Comparison of ENCODE assay signal across 44 mouse cellular contexts in the genomic region with DNA sequence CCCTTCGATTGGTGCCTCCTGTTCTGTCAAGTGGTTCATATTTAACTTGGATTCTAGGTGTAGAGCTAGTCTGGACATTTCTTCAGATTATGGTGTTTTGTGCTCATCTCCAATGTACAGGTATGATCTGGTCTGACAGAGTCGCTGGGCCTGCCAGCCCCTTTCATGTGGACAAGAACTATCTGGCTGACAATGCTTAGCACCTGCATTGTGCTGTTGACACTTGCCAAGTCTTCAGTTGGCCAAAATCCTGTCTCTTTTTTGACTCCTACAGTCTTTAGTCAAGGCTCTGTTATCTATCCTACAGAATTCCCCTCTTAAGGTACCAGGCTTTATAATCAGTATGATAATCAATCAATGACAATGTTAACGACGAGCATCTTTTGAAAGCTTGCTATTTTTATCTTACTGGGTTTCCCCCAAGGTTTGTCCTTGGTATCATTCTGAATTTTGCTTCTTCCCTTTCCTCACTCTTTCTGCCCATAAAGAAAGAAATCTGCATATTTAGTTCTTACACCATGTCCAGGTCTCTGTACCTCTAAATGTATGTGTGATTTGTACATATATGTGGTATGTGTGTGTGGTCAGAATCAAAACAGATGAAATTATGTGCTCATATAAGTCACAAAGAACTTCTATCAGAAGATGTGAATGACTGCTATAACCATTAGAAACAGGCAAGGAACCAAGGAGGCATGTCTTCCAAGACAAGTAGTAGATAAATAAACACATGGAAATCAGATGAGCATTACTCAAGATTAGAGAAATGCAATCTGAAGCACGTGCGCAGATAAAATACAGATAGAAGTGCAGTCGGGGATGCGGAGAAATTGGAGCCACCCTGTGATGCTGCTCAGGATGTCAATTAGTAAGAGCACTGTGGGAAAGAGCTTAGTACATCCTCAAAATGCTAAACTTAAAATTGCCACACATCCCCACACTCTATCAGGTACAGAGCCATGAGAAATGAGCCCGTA. TPM values are rescaled to one million over a fixed set of nuclear protein-coding genes. Genes with fewer than 3 reads are reported as not detected.
"Had no signal": no experiment of that assay in that cellular context is flagged by ENCODE, and none has a peak within 500 bp of the region (broad histone marks: within the 10 kb centered on the region; RNA-seq: fewer than 3 reads in every experiment).

No protein-coding gene starts in this region.

- H3K4me2 ChIP-seq: limb, embryonic 12.5 days; limb, embryonic 13.5 days; limb, embryonic 15.5 days; liver, embryonic 11.5 days; liver, embryonic 12.5 days; liver, embryonic 13.5 days; liver, embryonic 15.5 days; lung, embryonic 14.5 days; lung, embryonic 15.5 days; midbrain, embryonic 11.5 days; midbrain, embryonic 12.5 days; midbrain, embryonic 13.5 days; midbrain, embryonic 15.5 days; neural tube, embryonic 12.5 days; neural tube, embryonic 13.5 days had no signal

- H3K27me3 ChIP-seq: limb, embryonic 12.5 days; limb, embryonic 13.5 days; limb, embryonic 15.5 days; liver, embryonic 12.5 days; liver, embryonic 13.5 days; liver, embryonic 15.5 days; lung, embryonic 15.5 days; midbrain, embryonic 12.5 days; midbrain, embryonic 13.5 days; midbrain, embryonic 15.5 days; neural tube, embryonic 12.5 days; neural tube, embryonic 13.5 days had no signal

- H3K36me3 ChIP-seq: limb, embryonic 10.5 days; limb, embryonic 12.5 days; limb, embryonic 13.5 days; limb, embryonic 15.5 days; liver, embryonic 12.5 days; liver, embryonic 13.5 days; liver, embryonic 15.5 days; lung, embryonic 15.5 days; midbrain, embryonic 10.5 days; midbrain, embryonic 12.5 days; midbrain, embryonic 13.5 days; midbrain, embryonic 15.5 days; neural tube, embryonic 12.5 days; neural tube, embryonic 13.5 days had no signal

- H3K9me3 ChIP-seq: limb, embryonic 10.5 days; limb, embryonic 12.5 days; limb, embryonic 13.5 days; limb, embryonic 15.5 days; liver, embryonic 12.5 days; liver, embryonic 13.5 days; liver, embryonic 15.5 days; lung, embryonic 15.5 days; megakaryocyte, embryonic 14.5 days; midbrain, embryonic 10.5 days; midbrain, embryonic 12.5 days; midbrain, embryonic 13.5 days; midbrain, embryonic 15.5 days; neural tube, embryonic 12.5 days; neural tube, embryonic 13.5 days had no signal

- H3K4me3 ChIP-seq: limb, embryonic 10.5 days; limb, embryonic 12.5 days; limb, embryonic 13.5 days; limb, embryonic 15.5 days; liver, embryonic 12.5 days; liver, embryonic 13.5 days; liver, embryonic 15.5 days; lung, embryonic 15.5 days; megakaryocyte, embryonic 14.5 days; midbrain, embryonic 10.5 days; midbrain, embryonic 12.5 days; midbrain, embryonic 13.5 days; midbrain, embryonic 15.5 days; myocyte; neural tube, embryonic 12.5 days; neural tube, embryonic 13.5 days had no signal

- ATAC-seq: liver, embryonic 12.5 days; liver, postnatal 0 days; lung, postnatal 0 days; midbrain, embryonic 13.5 days; midbrain, embryonic 15.5 days; midbrain, embryonic 16.5 days had no signal

- H3K27ac ChIP-seq: limb, embryonic 10.5 days; limb, embryonic 12.5 days; limb, embryonic 13.5 days; limb, embryonic 15.5 days; liver, embryonic 12.5 days; liver, embryonic 13.5 days; liver, embryonic 14.5 days; liver, embryonic 15.5 days; lung, embryonic 15.5 days; macrophage; midbrain, embryonic 10.5 days; midbrain, embryonic 12.5 days; midbrain, embryonic 13.5 days; midbrain, embryonic 15.5 days; neural tube, embryonic 12.5 days; neural tube, embryonic 13.5 days had no signal

- H3K4me1 ChIP-seq: limb, embryonic 15.5 days; liver, embryonic 13.5 days; megakaryocyte, embryonic 14.5 days; midbrain, embryonic 15.5 days had no signal

- H3K9ac ChIP-seq: limb, embryonic 12.5 days; limb, embryonic 13.5 days; limb, embryonic 15.5 days; liver, embryonic 12.5 days; liver, embryonic 13.5 days; liver, embryonic 14.5 days; liver, embryonic 15.5 days; liver, postnatal 0 days; lung, embryonic 14.5 days; lung, embryonic 15.5 days; midbrain, embryonic 12.5 days; midbrain, embryonic 13.5 days; midbrain, embryonic 15.5 days; neural tube, embryonic 12.5 days; neural tube, embryonic 13.5 days had no signal

- DNase-seq: left cerebral cortex, postnatal 4 days; liver; liver, embryonic 13.5 days; liver, postnatal 0 days; lung, adult 18-20 months; lung, adult 2 months; lung, embryonic 14.5 days; lung, postnatal 10 days; lung, postnatal 4 days; midbrain, embryonic 14.5 days had no signal

RNA-seq across cellular contexts. Expression of a gene that starts 54.7 kb away (rescaled TPM):
- total RNA-seq: left cerebral cortex, postnatal 14 days; left cerebral cortex, postnatal 25 days; left cerebral cortex, postnatal 36 days; left cerebral cortex, postnatal 4 days; liver, adult 2 months; megakaryocyte progenitor cell, adult 5-6 weeks; megakaryocyte, adult 5-6 weeks; megakaryocyte-erythroid progenitor cell, adult 5-6 weeks; midbrain, postnatal 0 days; monocyte, adult 5-6 weeks had no signal
- polyA plus RNA-seq: limb, embryonic 10.5 days; limb, embryonic 11.5 days; limb, embryonic 12.5 days; limb, embryonic 13.5 days; limb, embryonic 14.5 days; limb, embryonic 15.5 days; liver, adult 2 months; liver, embryonic 11.5 days; liver, embryonic 12.5 days; liver, embryonic 13.5 days; liver, embryonic 14.5 days; liver, embryonic 15.5 days; liver, embryonic 16.5 days; liver, postnatal 0 days; lung, adult 2 months; lung, embryonic 14.5 days; lung, embryonic 15.5 days; lung, embryonic 16.5 days; lung, postnatal 0 days; macrophage; midbrain, embryonic 10.5 days; midbrain, embryonic 11.5 days; midbrain, embryonic 15.5 days; myocyte; neural tube, embryonic 13.5 days had no signal
